Mouse (Mus musculus) yolk sac, embryonic 10.5 days (tissue): ENCODE data around the gene Gm42791.

Experiments
- DNase-seq: peaks from one replicate; pipeline ENCODE4 v3.0.0-alpha.2; 2017; ENCODE audit warnings: low spot score

Gm42791 gene

GRCm38 (mm10) chr5:148994706-148995414, at the start of gene Gm42791:
TSS of gene Gm42791 (minus strand) at chr5:148995147.
- peak; percentile 96 for DNase-seq

- no peak for DNase-seq
These were observed 49.1 kb upstream of the Gm42791 start for GRCm38 (mm10) chr5:149044067-149044466.

GRCm38 (mm10) chr5:149043240-149043639, 48.3 kb upstream of the Gm42791 start:
- DNase-seq: no peak

GRCm38 (mm10) chr5:149039825-149040224, 44.9 kb upstream of the Gm42791 start:
- no peak for DNase-seq

DNA sequence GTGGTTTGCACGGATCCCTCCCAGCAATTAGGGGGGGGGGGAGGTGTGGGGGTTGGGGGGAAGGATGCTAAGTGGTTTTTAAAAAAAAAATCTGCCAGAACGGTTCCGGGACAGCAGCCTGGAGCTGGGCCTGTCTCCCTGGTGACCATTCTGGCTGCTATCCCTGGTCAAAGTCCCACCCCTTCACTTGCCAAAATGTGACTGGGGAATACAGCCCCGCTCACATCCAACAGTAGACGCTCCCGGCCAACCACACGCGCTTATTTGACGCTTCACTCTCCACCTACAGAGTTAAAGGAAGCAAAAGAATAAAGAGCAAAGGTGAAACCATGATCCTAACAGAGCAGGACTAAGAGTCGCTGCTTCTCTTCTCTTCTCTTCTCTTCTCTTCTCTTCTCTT, 42.8 kb upstream of the Gm42791 start:
- DNase-seq: no peak

DNA sequence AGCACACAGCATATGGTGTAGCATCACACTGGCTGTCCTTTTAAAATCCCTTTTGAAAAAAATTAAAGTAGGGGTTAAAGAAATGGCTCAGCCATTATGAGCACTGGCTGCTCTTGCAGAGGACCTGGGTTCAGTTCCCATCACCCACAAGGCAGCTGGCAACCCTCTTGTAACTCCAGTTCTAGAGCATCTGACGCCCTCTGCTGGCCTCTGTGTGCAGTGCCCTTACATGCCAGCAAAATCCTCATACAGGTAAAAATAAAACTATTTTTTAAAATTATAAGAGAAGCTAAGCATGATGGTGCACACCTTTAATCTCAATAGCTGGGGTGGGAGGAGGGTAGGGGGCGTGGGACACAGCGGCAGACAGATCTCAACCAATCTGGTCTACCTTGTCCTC, 42.0 kb upstream of the Gm42791 start:
- no peak for DNase-seq

DNA sequence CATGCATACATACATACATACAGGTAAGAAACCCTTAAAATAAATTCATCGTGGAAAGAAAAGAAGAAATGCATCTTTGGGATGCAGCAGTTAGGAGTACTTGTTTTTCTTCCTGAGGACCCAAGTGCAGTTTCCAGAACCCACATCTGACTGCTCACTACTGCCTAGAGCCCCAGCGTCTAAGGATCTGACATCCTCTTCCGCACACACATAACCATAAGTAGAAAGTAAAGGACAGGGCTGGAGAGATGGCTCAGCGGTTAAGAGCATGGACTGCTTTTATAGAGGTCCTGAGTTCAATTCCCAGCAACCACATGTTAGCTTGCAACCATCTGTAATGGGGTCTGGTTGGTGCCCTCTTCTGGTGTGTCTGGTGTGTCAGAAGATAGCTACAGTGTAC, 37.5 kb upstream of the Gm42791 start:
- DNase-seq: no peak

GRCm38 (mm10) chr5:149031199-149031750, 36.3 kb upstream of the Gm42791 start:
- DNase-seq: peak; percentile 61

GRCm38 (mm10) chr5:149030103-149030502, 35.2 kb upstream of the Gm42791 start:
- no peak for DNase-seq

- peak; percentile 67 for DNase-seq
These were observed 33.4 kb upstream of the Gm42791 start for GRCm38 (mm10) chr5:149028394-149028793.

GRCm38 (mm10) chr5:149027389-149027788, 32.4 kb upstream of the Gm42791 start:
- DNase-seq: no peak

- DNase-seq: peak; percentile 45
These were observed 26.2 kb upstream of the Gm42791 start for GRCm38 (mm10) chr5:149021120-149021519.

DNA sequence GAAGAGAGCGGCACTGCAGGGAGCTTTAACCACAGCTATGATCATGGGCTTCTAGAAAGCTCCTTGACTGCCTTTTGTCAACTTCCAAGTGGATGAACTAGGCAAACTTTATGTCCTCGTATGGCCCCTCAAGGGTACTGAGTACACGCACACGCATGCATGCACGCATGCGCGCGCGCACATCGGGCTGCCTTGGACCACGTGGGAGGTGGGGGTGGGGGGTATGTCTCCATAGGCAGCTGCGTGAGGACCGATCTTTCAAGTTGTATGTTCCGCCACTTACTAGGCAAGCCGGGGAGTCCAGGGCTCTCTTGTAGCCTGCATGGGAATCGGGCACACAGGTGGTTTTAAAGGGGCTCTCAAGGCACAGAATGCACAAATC, 25.7 kb upstream of the Gm42791 start:
- no peak for DNase-seq

- no peak for DNase-seq
These were observed 25.2 kb upstream of the Gm42791 start for GRCm38 (mm10) chr5:149020059-149020680.

- no peak for DNase-seq
These were observed 22.9 kb upstream of the Gm42791 start for GRCm38 (mm10) chr5:149017666-149018415.

- DNase-seq: no peak
These were observed 22.2 kb upstream of the Gm42791 start for GRCm38 (mm10) chr5:149017181-149017580.

DNA sequence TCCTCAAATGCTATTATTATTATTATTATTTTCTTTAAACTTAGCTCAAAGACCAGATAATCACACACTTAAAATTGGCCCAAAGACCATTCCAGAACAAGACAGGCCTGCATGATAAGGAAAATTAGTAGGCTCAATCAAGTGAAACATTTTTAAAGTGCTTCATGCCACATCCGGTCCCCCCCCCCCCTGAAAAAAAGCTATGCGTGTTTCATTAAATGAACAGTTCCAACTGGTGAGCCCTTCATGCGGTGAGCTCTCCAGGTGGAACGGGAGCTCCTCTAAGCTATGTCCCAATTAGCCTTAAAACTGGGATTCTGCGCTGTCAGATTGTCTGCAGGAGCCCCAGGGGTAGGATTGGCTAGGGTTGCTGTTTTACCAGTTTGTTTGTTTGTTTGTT, 21.3 kb upstream of the Gm42791 start:
- no peak for DNase-seq

GRCm38 (mm10) chr5:149015335-149016201, 20.6 kb upstream of the Gm42791 start:
- peak; percentile 48 for DNase-seq

GRCm38 (mm10) chr5:149014600-149015268, 19.8 kb upstream of the Gm42791 start:
- no peak for DNase-seq

DNA sequence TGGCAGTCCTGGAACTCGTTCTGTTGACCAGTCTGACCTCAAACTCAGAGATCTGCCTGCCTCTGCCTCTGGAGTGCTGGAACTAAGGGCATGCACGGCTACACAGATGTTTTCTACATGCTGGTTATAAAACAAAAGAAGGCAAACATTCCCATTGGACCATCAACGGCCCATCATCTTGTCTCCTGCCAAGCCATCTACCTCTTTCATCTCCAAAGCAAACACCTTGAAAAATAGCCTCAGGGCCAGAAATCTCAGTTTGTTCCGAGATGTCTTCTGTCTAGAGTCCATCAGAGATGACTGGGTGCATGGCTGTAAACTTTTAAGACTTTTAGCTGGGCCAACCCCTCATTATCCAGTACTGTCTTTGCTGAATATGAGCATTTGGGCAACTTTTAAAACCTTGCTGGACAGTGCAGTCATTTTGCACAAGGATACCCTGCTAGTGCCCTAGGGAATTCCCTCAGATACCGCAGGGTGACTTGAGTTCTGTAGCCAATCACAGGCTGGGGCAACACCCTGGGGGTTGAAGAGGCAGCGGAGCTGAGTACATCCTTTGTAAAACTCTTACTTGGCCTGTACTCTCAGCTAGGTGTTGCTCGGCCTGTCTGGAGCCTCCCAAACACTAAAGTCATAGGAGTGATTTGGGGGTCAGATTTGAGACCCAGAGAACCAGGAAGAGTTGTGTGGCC, 19.0 kb upstream of the Gm42791 start:
- no peak for DNase-seq

- DNase-seq: no peak
These were observed 14.2 kb upstream of the Gm42791 start for GRCm38 (mm10) chr5:149009111-149009510.
